Mouse (Mus musculus): ENCODE data around the gene Tsfm. TPM values are rescaled to one million over a fixed set of nuclear protein-coding genes. Genes with fewer than 3 reads are reported as not detected.

Tsfm gene
- polyA plus RNA-seq, 1 experiment: 42.1 TPM

- Histone ChIP-seq H3K36me3 (ENCODE audit: control insufficient read depth, insufficient read depth, low read length) (peaks cover 10% of the 10 kb centered on the region), H3K27me3 (ENCODE audit: control insufficient read depth, insufficient read depth, low read length) (no peaks in the 10 kb centered on the region), H3K4me1 (replicated peaks; ENCODE audit: control insufficient read depth, insufficient read depth, low read length) (peaks cover 17% of the 10 kb centered on the region), H3K4me3 (ENCODE audit: control insufficient read depth, insufficient read depth, low read length) (peak within 1 kb of the TSS; percentile 44), H3K27ac (ENCODE audit: control insufficient read depth, insufficient read depth, low read length) (peak within 1 kb of the TSS; percentile 2; the same call in 1 of the 2 replicates)
- DNase-seq: peak; percentile 38
- TF ChIP-seq POLR2A (IDR thresholded peaks at IDR 0.05; ENCODE audit: control insufficient read depth, extremely low read depth, insufficient read depth, low read length, poor library complexity): no peak
- no peak for TF ChIP-seq CTCF (IDR thresholded peaks at IDR 0.05; ENCODE audit: borderline replicate concordance, control insufficient read depth, extremely low read depth, insufficient read depth, low read length, poor library complexity)
- 2% methylated on average over 36 of the region's 36 CpGs for WGBS
Measured at GRCm38 (mm10) chr10:127070190-127071121, 39.8 kb upstream of the Tsfm start, which contains the start of gene Tspan31. Gene Tspan31, minus strand, starts transcription at chr10:127070264.

DNA sequence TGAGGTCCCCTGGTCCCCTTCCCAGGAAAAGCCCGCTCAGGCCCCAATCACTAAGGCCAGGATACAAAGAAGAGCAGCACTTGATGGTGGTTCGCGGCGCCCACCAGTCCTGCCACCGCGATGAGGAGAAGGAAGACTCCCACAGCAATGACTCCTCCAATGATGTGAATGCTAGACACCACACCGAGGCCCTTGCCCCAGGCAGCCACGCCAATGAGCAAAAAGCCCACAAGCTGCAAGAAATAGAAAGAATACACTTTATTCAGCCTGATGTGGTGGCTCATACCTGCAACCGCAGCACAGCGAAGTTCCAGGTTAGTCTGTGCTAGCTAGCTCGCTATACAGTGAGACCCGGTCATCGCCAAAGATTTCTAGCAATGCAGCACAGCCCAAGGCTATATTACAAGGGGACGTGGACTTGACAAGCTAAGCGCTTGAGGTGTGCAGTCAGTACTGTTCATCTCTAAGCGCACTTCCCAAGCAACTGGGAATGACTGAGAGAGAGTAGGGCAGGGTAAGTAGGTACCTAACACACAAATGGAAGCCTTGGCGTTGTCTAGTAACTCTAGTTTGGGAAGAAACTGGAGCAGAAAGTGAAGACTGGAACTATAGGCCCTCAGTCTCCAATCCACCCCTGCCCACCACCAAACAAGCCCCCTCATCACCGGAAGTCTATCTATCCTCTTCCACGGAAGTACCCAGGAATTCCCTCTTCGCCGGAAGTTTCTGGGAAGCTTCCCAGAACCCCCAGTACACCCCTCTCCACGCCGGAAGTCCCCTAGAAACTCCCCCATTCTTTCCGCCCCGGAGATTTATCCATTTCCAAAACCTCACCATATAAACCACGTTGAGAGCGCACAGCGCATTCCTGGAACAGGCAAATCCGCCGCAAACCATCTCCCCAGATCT is 38.9 kb upstream of the Tsfm start:
- no peak for TF ChIP-seq POLR2A (IDR thresholded peaks at IDR 0.05; ENCODE audit: control insufficient read depth, extremely low read depth, insufficient read depth, low read length, poor library complexity)
- TF ChIP-seq CTCF (IDR thresholded peaks at IDR 0.05; ENCODE audit: borderline replicate concordance, control insufficient read depth, extremely low read depth, insufficient read depth, low read length, poor library complexity): no peak
- peaks cover 23% of the 10 kb centered on the region for H3K4me1 ChIP-seq (replicated peaks; ENCODE audit: control insufficient read depth, insufficient read depth, low read length)
- 10% methylated on average over 30 of the region's 30 CpGs for WGBS
- peaks cover 17% of the 10 kb centered on the region for H3K36me3 ChIP-seq (ENCODE audit: control insufficient read depth, insufficient read depth, low read length)
- no peak for DNase-seq
- peak overlapping the region; percentile 2; the same call in 1 of the 2 replicates for H3K27ac ChIP-seq (ENCODE audit: control insufficient read depth, insufficient read depth, low read length)
- peak overlapping the region; percentile 44 for H3K4me3 ChIP-seq (ENCODE audit: control insufficient read depth, insufficient read depth, low read length)
- no peaks in the 10 kb centered on the region for H3K27me3 ChIP-seq (ENCODE audit: control insufficient read depth, insufficient read depth, low read length)

DNA sequence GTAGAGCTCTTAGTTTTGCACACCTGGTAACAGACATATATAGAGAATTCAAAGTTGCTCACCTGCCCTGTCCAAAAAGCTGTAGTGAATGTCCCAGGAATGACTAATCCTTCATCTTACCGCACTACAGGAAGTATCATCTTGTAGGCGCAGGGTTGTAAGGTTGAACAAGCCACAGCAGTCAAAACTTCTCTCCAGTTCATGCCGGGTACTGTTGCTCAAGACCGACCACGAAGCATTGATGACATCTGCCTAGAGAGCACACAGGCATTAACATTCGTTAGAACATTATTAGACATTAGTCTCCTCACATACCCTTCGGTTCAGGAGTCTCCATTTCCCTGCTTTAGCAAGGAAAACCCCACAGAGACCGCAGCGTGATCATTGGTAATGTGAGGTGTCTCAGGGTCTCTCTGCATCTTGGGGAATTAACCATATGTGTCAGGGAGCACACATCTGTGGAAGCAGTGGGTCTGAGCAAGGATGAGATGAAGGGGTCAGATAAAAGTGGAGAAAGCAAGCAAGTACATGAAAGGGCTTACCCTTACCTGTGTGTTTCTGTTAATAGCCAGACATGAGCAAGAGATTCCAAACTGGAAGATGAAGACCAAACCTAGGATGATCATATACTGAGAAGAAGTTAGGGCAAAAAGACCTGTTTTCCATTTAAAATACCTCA is 37.9 kb upstream of the Tsfm start:
- Histone ChIP-seq H3K27me3 (ENCODE audit: control insufficient read depth, insufficient read depth, low read length) (no peaks in the 10 kb centered on the region), H3K4me3 (ENCODE audit: control insufficient read depth, insufficient read depth, low read length) (no peak overlapping the region), H3K27ac (ENCODE audit: control insufficient read depth, insufficient read depth, low read length) (no peak overlapping the region), H3K36me3 (ENCODE audit: control insufficient read depth, insufficient read depth, low read length) (peaks cover 17% of the 10 kb centered on the region), H3K4me1 (replicated peaks; ENCODE audit: control insufficient read depth, insufficient read depth, low read length) (peaks cover 28% of the 10 kb centered on the region)
- WGBS: 60% methylated on average over 9 of the region's 9 CpGs
- no peak for DNase-seq
- TF ChIP-seq CTCF (IDR thresholded peaks at IDR 0.05; ENCODE audit: borderline replicate concordance, control insufficient read depth, extremely low read depth, insufficient read depth, low read length, poor library complexity): no peak
- no peak for TF ChIP-seq POLR2A (IDR thresholded peaks at IDR 0.05; ENCODE audit: control insufficient read depth, extremely low read depth, insufficient read depth, low read length, poor library complexity)

GRCm38 (mm10) chr10:127066519-127067018 is 35.9 kb upstream of the Tsfm start:
- 95% methylated on average over 14 of the region's 14 CpGs for WGBS
- Histone ChIP-seq H3K4me3 (ENCODE audit: control insufficient read depth, insufficient read depth, low read length) (no peak overlapping the region), H3K27ac (ENCODE audit: control insufficient read depth, insufficient read depth, low read length) (no peak overlapping the region), H3K27me3 (ENCODE audit: control insufficient read depth, insufficient read depth, low read length) (no peaks in the 10 kb centered on the region), H3K4me1 (replicated peaks; ENCODE audit: control insufficient read depth, insufficient read depth, low read length) (peaks cover 31% of the 10 kb centered on the region), H3K36me3 (ENCODE audit: control insufficient read depth, insufficient read depth, low read length) (peaks cover 17% of the 10 kb centered on the region)
- TF ChIP-seq POLR2A (IDR thresholded peaks at IDR 0.05; ENCODE audit: control insufficient read depth, extremely low read depth, insufficient read depth, low read length, poor library complexity) (no peak), CTCF (IDR thresholded peaks at IDR 0.05; ENCODE audit: borderline replicate concordance, control insufficient read depth, extremely low read depth, insufficient read depth, low read length, poor library complexity) (no peak)
- DNase-seq: no peak

GRCm38 (mm10) chr10:127065981-127066380 is 35.3 kb upstream of the Tsfm start:
- peaks cover 17% of the 10 kb centered on the region for H3K36me3 ChIP-seq (ENCODE audit: control insufficient read depth, insufficient read depth, low read length)
- no peak overlapping the region for H3K4me3 ChIP-seq (ENCODE audit: control insufficient read depth, insufficient read depth, low read length)
- no peak for TF ChIP-seq POLR2A (IDR thresholded peaks at IDR 0.05; ENCODE audit: control insufficient read depth, extremely low read depth, insufficient read depth, low read length, poor library complexity)
- no peak for TF ChIP-seq CTCF (IDR thresholded peaks at IDR 0.05; ENCODE audit: borderline replicate concordance, control insufficient read depth, extremely low read depth, insufficient read depth, low read length, poor library complexity)
- H3K27ac ChIP-seq (ENCODE audit: control insufficient read depth, insufficient read depth, low read length): no peak overlapping the region
- H3K4me1 ChIP-seq (replicated peaks; ENCODE audit: control insufficient read depth, insufficient read depth, low read length): peaks cover 31% of the 10 kb centered on the region
- H3K27me3 ChIP-seq (ENCODE audit: control insufficient read depth, insufficient read depth, low read length): no peaks in the 10 kb centered on the region
- no peak for DNase-seq
- WGBS: 96% methylated on average over 9 of the region's 9 CpGs
